Comparison of ENCODE assay signal across 8 mouse cellular contexts in genomic region chr3:135422232-135422855, GRCm38 (mm10). TPM values are rescaled to one million over a fixed set of nuclear protein-coding genes. Genes with fewer than 3 reads are reported as not detected.
A peak's percentile ranks its signal among the peaks of the same experiment; 100 is the strongest.
DNase-seq lines count a peak whose midpoint lies in the region; ATAC-seq and TF ChIP-seq lines count a peak whose summit lies in the region.

No protein-coding gene starts in this region.

- peak; percentile 20 to 43; a peak in 1 of 4 replicates for TF ChIP-seq EP300 in MEL (IDR thresholded peaks at IDR 0.05; ENCODE audit: low read depth in 1 of 2, low read length in 2 of 2)

- no peak for DNase-seq in heart, postnatal 14 days
- DNase-seq in MEL (ENCODE audit: low read depth, low spot score): peak; percentile 59
- DNase-seq in forebrain, postnatal 0 days: no peak
- DNase-seq in midbrain, embryonic 10.5 days (ENCODE audit: low spot score): no peak
- DNase-seq in urinary bladder, postnatal 36 days (ENCODE audit: low spot score in 2 of 2): no peak
- DNase-seq in cerebellum, adult 8-10 months: no peak
- no peak for DNase-seq in spleen, postnatal 36 days (ENCODE audit: low spot score in 2 of 2)

- TF ChIP-seq RAD21 in MEL (IDR thresholded peaks at IDR 0.05; ENCODE audit: low read depth, low read length): no peak

- no peak for TF ChIP-seq CTCF in MEL (IDR thresholded peaks at IDR 0.05 in 2 of 3, conservative IDR thresholded peaks at IDR 0.05 in 1 of 3; ENCODE audit: control insufficient read depth in 1 of 3, insufficient read depth in 1 of 3, low read depth in 2 of 3, low read length in 3 of 3, poor library complexity in 1 of 3, severe bottlenecking in 1 of 3)
- no peak for TF ChIP-seq CTCF in forebrain, postnatal 0 days (IDR thresholded peaks at IDR 0.05; ENCODE audit: low read depth)

- peak overlapping the region; percentile 97 for H3K27ac ChIP-seq in heart, embryonic 15.5 days
- H3K27ac ChIP-seq in MEL (ENCODE audit: control insufficient read depth, low read depth, low read length): peak overlapping the region; percentile 95
- peak overlapping the region; percentile 98 for H3K27ac ChIP-seq in forebrain, postnatal 0 days (ENCODE audit: low read depth, low read length)
- H3K27ac ChIP-seq in midbrain, embryonic 10.5 days (replicated peaks): peak overlapping the region; percentile 98

- intact Hi-C loops in heart, postnatal 14 days (cut with DNase I): loop anchor here (2.0 kb wide), 1 partner anchor 16 kb away; the partner anchor contains the start of gene Ube2d3

- peaks cover 48% of the 10 kb centered on the region for H3K79me2 ChIP-seq in MEL (ENCODE audit: control insufficient read depth, insufficient read depth, low read length, poor library complexity)

- H3K4me1 ChIP-seq in heart, embryonic 15.5 days (replicated peaks): peaks cover 10% of the 10 kb centered on the region
- H3K4me1 ChIP-seq in MEL (ENCODE audit: control insufficient read depth in 1 of 2, insufficient read depth in 2 of 2, low read length in 2 of 2): peaks cover 11 to 18% of the 10 kb centered on the region in 2 experiments
- peaks cover 13% of the 10 kb centered on the region; the same call in 1 of the 2 replicates for H3K4me1 ChIP-seq in forebrain, postnatal 0 days (ENCODE audit: insufficient read depth)
- H3K4me1 ChIP-seq in midbrain, embryonic 10.5 days: peaks cover 25% of the 10 kb centered on the region

- H3K9ac ChIP-seq in heart, embryonic 15.5 days: peak overlapping the region; percentile 85
- H3K9ac ChIP-seq in MEL (ENCODE audit: control insufficient read depth, low read depth, low read length, poor library complexity, severe bottlenecking): peak overlapping the region; percentile 93
- peak overlapping the region; percentile 78 for H3K9ac ChIP-seq in forebrain, postnatal 0 days

- WGBS in heart, embryonic 15.5 days: 15% methylated on average over 8 of the region's 8 CpGs
- 28% methylated on average over 8 of the region's 8 CpGs for WGBS in forebrain, postnatal 0 days
- 32% methylated on average over 8 of the region's 8 CpGs for WGBS in midbrain, embryonic 10.5 days

- peak overlapping the region; percentile 63 for H3K4me2 ChIP-seq in heart, embryonic 15.5 days
- H3K4me2 ChIP-seq in forebrain, postnatal 0 days (ENCODE audit: low read depth): peak overlapping the region; percentile 61

- ATAC-seq in heart, embryonic 15.5 days (replicated peaks; ENCODE audit: insufficient number of reproducible peaks, insufficient read depth, low FRiP score, low read depth): no peak
- no peak for ATAC-seq in forebrain, postnatal 0 days

- no peak for TF ChIP-seq POLR2A in MEL (IDR thresholded peaks at IDR 0.05; ENCODE audit: control insufficient read depth in 1 of 2, insufficient read depth in 1 of 2, low read depth in 1 of 2, low read length in 2 of 2, poor library complexity in 1 of 2)

- no peaks in the 10 kb centered on the region for H3K9me3 ChIP-seq in heart, embryonic 15.5 days (replicated peaks)
- no peaks in the 10 kb centered on the region for H3K9me3 ChIP-seq in MEL (replicated peaks; ENCODE audit: insufficient read depth, low read length)
- no peaks in the 10 kb centered on the region for H3K9me3 ChIP-seq in forebrain, postnatal 0 days (ENCODE audit: low read length)
- H3K9me3 ChIP-seq in midbrain, embryonic 10.5 days (replicated peaks): no peaks in the 10 kb centered on the region

- H3K27me3 ChIP-seq in heart, embryonic 15.5 days: no peaks in the 10 kb centered on the region
- H3K27me3 ChIP-seq in MEL (ENCODE audit: control insufficient read depth in 1 of 2, insufficient read depth in 2 of 2, low read length in 2 of 2): no peaks in the 10 kb centered on the region
- no peaks in the 10 kb centered on the region for H3K27me3 ChIP-seq in forebrain, postnatal 0 days (ENCODE audit: insufficient read depth, low read length)
- H3K27me3 ChIP-seq in midbrain, embryonic 10.5 days (ENCODE audit: low read depth, poor library complexity, severe bottlenecking): no peaks in the 10 kb centered on the region

- H3K36me3 ChIP-seq in heart, embryonic 15.5 days: no peaks in the 10 kb centered on the region
- H3K36me3 ChIP-seq in MEL (ENCODE audit: control insufficient read depth in 1 of 2, insufficient read depth in 2 of 2, low read length in 2 of 2): peaks cover 0 to 29% of the 10 kb centered on the region in 2 experiments; a peak in 3 of 4 replicates
- H3K36me3 ChIP-seq in forebrain, postnatal 0 days (ENCODE audit: insufficient read depth): no peaks in the 10 kb centered on the region
- H3K36me3 ChIP-seq in midbrain, embryonic 10.5 days: peaks cover 6% of the 10 kb centered on the region; the same call in 1 of the 2 replicates

- peak overlapping the region; percentile 73 for H3K4me3 ChIP-seq in heart, embryonic 15.5 days
- H3K4me3 ChIP-seq in MEL (ENCODE audit: control insufficient read depth in 1 of 2, insufficient read depth in 1 of 2, low read depth in 2 of 2, low read length in 2 of 2): peak overlapping the region; percentile 87 to 89
- H3K4me3 ChIP-seq in forebrain, postnatal 0 days (ENCODE audit: low read depth, low read length): peak overlapping the region; percentile 76
- peak overlapping the region; percentile 76 for H3K4me3 ChIP-seq in midbrain, embryonic 10.5 days

TF ChIP-seq in MEL, 35 proteins besides CTCF, POLR2A, EP300 and RAD21:
- TF ChIP-seq MEF2A (IDR thresholded peaks at IDR 0.05; ENCODE audit: extremely low read depth, insufficient replicate concordance, low read depth, low read length, poor library complexity, severe bottlenecking) (no peak), ELF1 (IDR thresholded peaks at IDR 0.05; ENCODE audit: low read depth, low read length) (no peak), MAZ (IDR thresholded peaks at IDR 0.05; ENCODE audit: low read depth, low read length) (0 out of 2 replicates have a peak, but pooled peaks have one; percentile 56), MYC (IDR thresholded peaks at IDR 0.05; ENCODE audit: low read depth, low read length) (0 out of 2 replicates have a peak, but pooled peaks have one; percentile 27), ETS1 (IDR thresholded peaks at IDR 0.05; ENCODE audit: low read depth, low read length) (0 out of 2 replicates have a peak, but pooled peaks have one; percentile 48), MXI1 (IDR thresholded peaks at IDR 0.05; ENCODE audit: low read depth, low read length) (0 out of 2 replicates have a peak, but pooled peaks have one; percentile 16), MAX (IDR thresholded peaks at IDR 0.05; ENCODE audit: low read length) (peak; percentile 41; the same call in 1 of the 2 replicates), GATA1 (IDR thresholded peaks at IDR 0.05; ENCODE audit: low read depth, low read length) (no peak), HCFC1 (IDR thresholded peaks at IDR 0.05; ENCODE audit: low read depth, low read length) (peak; percentile 4; the same call in 1 of the 2 replicates), MAFK (IDR thresholded peaks at IDR 0.05; ENCODE audit: borderline replicate concordance, low read depth, low read length) (0 out of 2 replicates have a peak, but pooled peaks have one; percentile 37), ZMIZ1 (IDR thresholded peaks at IDR 0.05; ENCODE audit: low read depth, low read length) (peak; percentile 69; the same call in 1 of the 2 replicates), CHD1 (IDR thresholded peaks at IDR 0.05; ENCODE audit: low read depth, low read length) (peak; percentile 98), SIN3A (IDR thresholded peaks at IDR 0.05; ENCODE audit: low read length) (0 out of 2 replicates have a peak, but pooled peaks have one; percentile 5)

RNA-seq across cellular contexts. Expression of gene Cisd2, which starts 1.4 kb away (rescaled TPM):
- 44.6 and 47.9 TPM in 2 replicates for polyA plus RNA-seq in heart, embryonic 15.5 days (2015; fragmentation: Nextera tagmentation; extraction: Ambion mirVana)
- total RNA-seq in heart, postnatal 14 days (2021): 10 to 100 TPM; 43.0 to 45.7 TPM
- 23.9 and 24.8 TPM in 2 replicates for total RNA-seq in MEL (2012; rRNA removed)
- polyA plus RNA-seq in MEL (2012; ENCODE audit: insufficient read depth in 1 of 2, insufficient read length in 2 of 2, low read depth in 1 of 2, low replicate concordance in 2 of 2, missing spikeins in 1 of 2): 10 to 100 TPM in 1 of 2 experiments, not detected in 1; 26.9 TPM
- total RNA-seq in forebrain, postnatal 0 days (2014; rRNA removed): 29.0 and 41.5 TPM in 2 replicates
- polyA plus RNA-seq in forebrain, postnatal 0 days (2015; fragmentation: Nextera tagmentation; extraction: Ambion mirVana): 29.7 and 41.1 TPM in 2 replicates
- polyA plus RNA-seq in midbrain, embryonic 10.5 days (2016; fragmentation: Nextera tagmentation; extraction: Ambion mirVana): 87.4 and 94.2 TPM in 2 replicates

RNA-seq across cellular contexts. Expression of gene Ube2d3, which starts 15.6 kb away (rescaled TPM):
- polyA plus RNA-seq in heart, embryonic 15.5 days (2015; fragmentation: Nextera tagmentation; extraction: Ambion mirVana): 396 and 398 TPM in 2 replicates
- total RNA-seq in heart, postnatal 14 days (2021): 100 to 1,000 TPM; 292 to 344 TPM
- 340 and 348 TPM in 2 replicates for total RNA-seq in MEL (2012; rRNA removed)
- 100 to 1,000 TPM in 1 of 2 experiments, 10 to 100 TPM in 1; 40.9 to 432 TPM for polyA plus RNA-seq in MEL (2012; ENCODE audit: insufficient read depth in 1 of 2, insufficient read length in 2 of 2, low read depth in 1 of 2, low replicate concordance in 2 of 2, missing spikeins in 1 of 2)
- total RNA-seq in forebrain, postnatal 0 days (2014; rRNA removed): 483 and 607 TPM in 2 replicates
- polyA plus RNA-seq in forebrain, postnatal 0 days (2015; fragmentation: Nextera tagmentation; extraction: Ambion mirVana): 333 and 341 TPM in 2 replicates
- 548 and 568 TPM in 2 replicates for polyA plus RNA-seq in midbrain, embryonic 10.5 days (2016; fragmentation: Nextera tagmentation; extraction: Ambion mirVana)
